Mouse (Mus musculus): ENCODE results near the gene Clstn2. TPM values are rescaled to one million over a fixed set of nuclear protein-coding genes. Genes with fewer than 3 reads are reported as not detected.

The Clstn2 gene
- polyA plus RNA-seq, 1 experiment from 2014 or later = 0.54 TPM

- H3K27ac ChIP-seq = no peak overlapping the region
- no peak overlapping the region for H3K4me3 ChIP-seq
- no peaks in the 10 kb centered on the region for H3K36me3 ChIP-seq
- no peaks in the 10 kb centered on the region for H3K27me3 ChIP-seq (replicated peaks)
- ATAC-seq = no peak
- 75% methylated on average over 3 of the region's 3 CpGs for WGBS (ENCODE audit: insufficient replicate concordance)
- no peak overlapping the region for H3K9ac ChIP-seq
- no peak overlapping the region for H3K4me2 ChIP-seq
- H3K4me1 ChIP-seq = no peaks in the 10 kb centered on the region
- no peaks in the 10 kb centered on the region for H3K9me3 ChIP-seq (replicated peaks)
Measured at GRCm38 (mm10) chr9:97891415-97891814, 141.6 kb downstream of the Clstn2 start.

GRCm38 (mm10) chr9:97883336-97883735 lies 149.6 kb downstream of the Clstn2 start:
- Histone ChIP-seq H3K27me3 (replicated peaks) (no peaks in the 10 kb centered on the region), H3K4me3 (no peak overlapping the region), H3K27ac (no peak overlapping the region), H3K36me3 (no peaks in the 10 kb centered on the region), H3K4me2 (no peak overlapping the region), H3K9me3 (replicated peaks) (no peaks in the 10 kb centered on the region), H3K9ac (no peak overlapping the region), H3K4me1 (no peaks in the 10 kb centered on the region)
- ATAC-seq = no peak
- 58% methylated on average over 3 of the region's 3 CpGs for WGBS (ENCODE audit: insufficient replicate concordance)

GRCm38 (mm10) chr9:97867013-97867700 lies 165.8 kb downstream of the Clstn2 start:
- Histone ChIP-seq H3K9ac (no peak overlapping the region), H3K4me2 (no peak overlapping the region), H3K4me3 (no peak overlapping the region), H3K27ac (no peak overlapping the region), H3K27me3 (replicated peaks) (no peaks in the 10 kb centered on the region), H3K9me3 (replicated peaks) (0 out of 2 replicates have a peak, but pooled peaks cover 4% of the 10 kb centered on the region), H3K4me1 (no peaks in the 10 kb centered on the region), H3K36me3 (no peaks in the 10 kb centered on the region)
- ATAC-seq = no peak
- 59% methylated on average over 8 of the region's 8 CpGs for WGBS (ENCODE audit: insufficient replicate concordance)

GRCm38 (mm10) chr9:97852859-97853258 lies 180.1 kb downstream of the Clstn2 start:
- no peaks in the 10 kb centered on the region for H3K27me3 ChIP-seq (replicated peaks)
- no peaks in the 10 kb centered on the region for H3K36me3 ChIP-seq
- no peak for ATAC-seq
- H3K27ac ChIP-seq = no peak overlapping the region
- no peak overlapping the region for H3K9ac ChIP-seq
- H3K4me3 ChIP-seq = no peak overlapping the region
- no peak overlapping the region for H3K4me2 ChIP-seq
- no peaks in the 10 kb centered on the region for H3K4me1 ChIP-seq
- no peaks in the 10 kb centered on the region for H3K9me3 ChIP-seq (replicated peaks)

GRCm38 (mm10) chr9:97847873-97848838 lies 184.8 kb downstream of the Clstn2 start:
- no peaks in the 10 kb centered on the region for H3K36me3 ChIP-seq
- no peaks in the 10 kb centered on the region for H3K4me1 ChIP-seq
- H3K27me3 ChIP-seq (replicated peaks) = no peaks in the 10 kb centered on the region
- ATAC-seq = no peak
- H3K9me3 ChIP-seq (replicated peaks) = no peaks in the 10 kb centered on the region
- H3K27ac ChIP-seq = no peak overlapping the region
- WGBS (ENCODE audit: insufficient replicate concordance) = 65% methylated on average over 12 of the region's 12 CpGs
- H3K4me3 ChIP-seq = no peak overlapping the region
- no peak overlapping the region for H3K4me2 ChIP-seq
- no peak overlapping the region for H3K9ac ChIP-seq

- 15% methylated on average over 7 of the region's 7 CpGs for WGBS (ENCODE audit: insufficient replicate concordance)
- H3K4me1 ChIP-seq = peaks cover 13% of the 10 kb centered on the region; the same call in 1 of the 2 replicates
- no peak overlapping the region for H3K27ac ChIP-seq
- no peaks in the 10 kb centered on the region for H3K36me3 ChIP-seq
- H3K9ac ChIP-seq = no peak overlapping the region
- ATAC-seq = peak; percentile 93
- no peak overlapping the region for H3K4me3 ChIP-seq
- H3K9me3 ChIP-seq (replicated peaks) = no peaks in the 10 kb centered on the region
- H3K27me3 ChIP-seq (replicated peaks) = no peaks in the 10 kb centered on the region
- H3K4me2 ChIP-seq = peak overlapping the region; percentile 14; the same call in 1 of the 2 replicates
Measured at GRCm38 (mm10) chr9:97842054-97842453, 190.9 kb downstream of the Clstn2 start.

GRCm38 (mm10) chr9:97831216-97831615 lies 201.8 kb downstream of the Clstn2 start:
- Histone ChIP-seq H3K9me3 (replicated peaks) (no peaks in the 10 kb centered on the region), H3K27me3 (replicated peaks) (no peaks in the 10 kb centered on the region), H3K4me2 (no peak overlapping the region), H3K9ac (no peak overlapping the region), H3K4me1 (0 out of 2 replicates have a peak, but pooled peaks cover 5% of the 10 kb centered on the region), H3K27ac (no peak overlapping the region), H3K36me3 (no peaks in the 10 kb centered on the region), H3K4me3 (no peak overlapping the region)
- ATAC-seq = no peak
- 71% methylated on average over 3 of the region's 3 CpGs for WGBS (ENCODE audit: insufficient replicate concordance)

- H3K4me1 ChIP-seq = 0 out of 2 replicates have a peak, but pooled peaks cover 5% of the 10 kb centered on the region
- H3K4me3 ChIP-seq = no peak overlapping the region
- no peak overlapping the region for H3K4me2 ChIP-seq
- H3K27me3 ChIP-seq (replicated peaks) = no peaks in the 10 kb centered on the region
- no peak for ATAC-seq
- 42% methylated on average over 2 of the region's 2 CpGs for WGBS (ENCODE audit: insufficient replicate concordance)
- no peak overlapping the region for H3K9ac ChIP-seq
- no peak overlapping the region for H3K27ac ChIP-seq
- H3K9me3 ChIP-seq (replicated peaks) = no peaks in the 10 kb centered on the region
- H3K36me3 ChIP-seq = no peaks in the 10 kb centered on the region
Measured at GRCm38 (mm10) chr9:97829919-97830318, 203.1 kb downstream of the Clstn2 start.

- no peak overlapping the region for H3K4me2 ChIP-seq
- no peak overlapping the region for H3K9ac ChIP-seq
- H3K4me3 ChIP-seq = no peak overlapping the region
- H3K36me3 ChIP-seq = no peaks in the 10 kb centered on the region
- H3K27ac ChIP-seq = no peak overlapping the region
- no peak for ATAC-seq
- H3K9me3 ChIP-seq (replicated peaks) = no peaks in the 10 kb centered on the region
- 65% methylated on average over 10 of the region's 10 CpGs for WGBS (ENCODE audit: insufficient replicate concordance)
- no peaks in the 10 kb centered on the region for H3K27me3 ChIP-seq (replicated peaks)
- 0 out of 2 replicates have a peak, but pooled peaks cover 5% of the 10 kb centered on the region for H3K4me1 ChIP-seq
Measured at GRCm38 (mm10) chr9:97827689-97828088, 205.3 kb downstream of the Clstn2 start.

- H3K9me3 ChIP-seq (replicated peaks) = no peaks in the 10 kb centered on the region
- H3K9ac ChIP-seq = no peak overlapping the region
- H3K4me3 ChIP-seq = no peak overlapping the region
- H3K27me3 ChIP-seq (replicated peaks) = no peaks in the 10 kb centered on the region
- no peak for ATAC-seq
- H3K4me1 ChIP-seq = 0 out of 2 replicates have a peak, but pooled peaks cover 5% of the 10 kb centered on the region
- no peaks in the 10 kb centered on the region for H3K36me3 ChIP-seq
- WGBS (ENCODE audit: insufficient replicate concordance) = 70% methylated on average over 16 of the region's 16 CpGs
- no peak overlapping the region for H3K4me2 ChIP-seq
- H3K27ac ChIP-seq = no peak overlapping the region
Measured at GRCm38 (mm10) chr9:97826077-97826947, 206.7 kb downstream of the Clstn2 start.

- Histone ChIP-seq H3K36me3 (no peaks in the 10 kb centered on the region), H3K9ac (no peak overlapping the region), H3K4me3 (no peak overlapping the region), H3K27me3 (replicated peaks) (no peaks in the 10 kb centered on the region), H3K4me2 (no peak overlapping the region), H3K9me3 (replicated peaks) (no peaks in the 10 kb centered on the region), H3K27ac (no peak overlapping the region), H3K4me1 (no peaks in the 10 kb centered on the region)
- no peak for ATAC-seq
- 22% methylated on average over 4 of the region's 4 CpGs for WGBS (ENCODE audit: insufficient replicate concordance)
Measured at GRCm38 (mm10) chr9:97817116-97817515, 215.9 kb downstream of the Clstn2 start.

All from liver, embryonic 12.5 days (tissue).